Mouse (Mus musculus) limb, embryonic 14.5 days (tissue): ENCODE measurements around the gene Zfp54. TPM values are rescaled to one million over a fixed set of nuclear protein-coding genes. Genes with fewer than 3 reads are reported as not detected.
A peak's percentile ranks its signal among the peaks of the same experiment; 100 is the strongest.
"Not testable (repeated sequence)": the region's sequence is repeated elsewhere in the genome, so short reads cannot be mapped to it uniquely, and the experiment has no call there.

Experiments used
- ATAC-seq: fragments of 200-750 bp; cut with Nextera tagmentation; 2 replicates; pipeline ENCODE4 v1.8.0; 2017; ENCODE audit warnings: low read depth, moderate number of reproducible peaks, moderate TSS enrichment; ENCODE audit not compliant: low FRiP score
- DNase-seq: peaks from one replicate; pipeline ENCODE4 v3.0.0-alpha.2; 2015; ENCODE audit warnings: low spot score
- H3K27ac ChIP-seq: fragments of 300-500 bp; sonication (generic); replicated peaks from 2 replicates; pipeline ENCODE4 v1.5.1; 2014; ENCODE audit warnings: low read depth, mild to moderate bottlenecking, low read length, moderate library complexity, mixed read lengths
- H3K27me3 ChIP-seq: fragments of 300-500 bp; sonication (generic); 2 replicates; pipeline ENCODE4 v1.6.1; 2014; ENCODE audit warnings: low read length, mixed read lengths; ENCODE audit not compliant: control insufficient read depth, insufficient read depth
- H3K36me3 ChIP-seq: fragments of 300-500 bp; sonication (generic); 2 replicates; pipeline ENCODE4 v1.6.1; 2014; ENCODE audit warnings: mild to moderate bottlenecking, low read length, moderate library complexity, mixed read lengths; ENCODE audit not compliant: control insufficient read depth, insufficient read depth
- H3K4me1 ChIP-seq: fragments of 300-500 bp; sonication (generic); 2 replicates; pipeline ENCODE4 v1.6.1; 2014; ENCODE audit warnings: antibody characterized with exemption, low read length, mixed read lengths; ENCODE audit not compliant: control insufficient read depth, insufficient read depth
- H3K4me2 ChIP-seq: fragments of 300-500 bp; sonication (generic); replicated peaks from 2 replicates; pipeline ENCODE4 v1.6.1; 2014; ENCODE audit warnings: low read depth, mild to moderate bottlenecking, low read length, moderate library complexity; ENCODE audit not compliant: severe bottlenecking
- H3K4me3 ChIP-seq: fragments of 300-500 bp; sonication (generic); replicated peaks from 2 replicates; pipeline ENCODE4 v1.5.1; 2014; ENCODE audit warnings: low read length
- H3K9ac ChIP-seq: fragments of 300-500 bp; sonication (generic); 2 replicates; pipeline ENCODE4 v1.6.1; 2014; ENCODE audit warnings: mild to moderate bottlenecking, low read depth, low read length, moderate library complexity; ENCODE audit not compliant: severe bottlenecking
- H3K9me3 ChIP-seq: fragments of 300-500 bp; sonication (generic); 2 replicates; pipeline ENCODE4 v1.6.1; 2016; ENCODE audit warnings: low read length; ENCODE audit not compliant: control insufficient read depth
- POLR2A ChIP-seq: fragments of 200-500 bp; IDR thresholded peaks from 2 replicates; pipeline ENCODE4 v1.8.0; 2012; ENCODE audit warnings: inconsistent platforms, mild to moderate bottlenecking, moderate library complexity, borderline replicate concordance; ENCODE audit not compliant: insufficient read depth, insufficient read length; ENCODE audit errors: extremely low read depth
- WGBS: fragments of 180-500 bp; shearing (Covaris S2); extraction: QIAGEN DNeasy Blood & Tissue Kit; methylation state at CpG from one replicate; pipeline ENCODE4 v1.1.7; 2014; 5-methylcytosine and 5-hydroxymethylcytosine counted together
- polyA plus RNA-seq, 2 experiments: library from polyadenylated mRNA; depleted of rRNA in 1 of 2; stranded (reverse) in 1 of 2; unstranded in 1 of 2; fragments of >200 nt; fragmentation: Nextera tagmentation in 1 of 2; extraction: Ambion mirVana in 1 of 2; gene quantifications; 2 replicates each; pipeline versions ENCODE4 v1.2.1 to v1.2.3; 2012 to 2014

Gene Zfp54
- polyA plus RNA-seq, 2 experiments, result 2.5 to 5.2 TPM

- no peak for TF ChIP-seq POLR2A
- DNase-seq (peak; percentile 68), ATAC-seq (peak; percentile 78)
- no peaks in the 10 kb centered on the region for H3K36me3 ChIP-seq
- H3K27ac ChIP-seq, result peak overlapping the region; percentile 35; the same call in 1 of the 2 replicates
- H3K4me1 ChIP-seq, result peaks cover 11% of the 10 kb centered on the region
- peak overlapping the region; percentile 20 for H3K4me2 ChIP-seq
- no peaks in the 10 kb centered on the region for H3K9me3 ChIP-seq
- H3K9ac ChIP-seq, result no peak overlapping the region
- no peaks in the 10 kb centered on the region for H3K27me3 ChIP-seq
- 14% methylated on average over 14 of the region's 14 CpGs for WGBS
- no peak overlapping the region for H3K4me3 ChIP-seq
Observed at GRCm38 (mm10) chr17:21473362-21474190, 50.5 kb downstream of the Zfp54 start.

GRCm38 (mm10) chr17:21474729-21475128 is 51.7 kb downstream of the Zfp54 start:
- not testable (repeated sequence) for ATAC-seq

GRCm38 (mm10) chr17:21475290-21475689 is 52.3 kb downstream of the Zfp54 start:
- H3K36me3 ChIP-seq, H3K4me2 ChIP-seq, H3K4me3 ChIP-seq, H3K27ac ChIP-seq, ATAC-seq, DNase-seq, H3K9ac ChIP-seq, H3K27me3 ChIP-seq, H3K9me3 ChIP-seq: not testable (repeated sequence)
- peaks cover 11% of the 10 kb centered on the region for H3K4me1 ChIP-seq
- WGBS, result 76% methylated on average over 1 of the region's 1 CpGs

More at GRCm38 (mm10) chr17:21474729-21475128, 51.7 kb downstream of the Zfp54 start:
- not testable (repeated sequence) for H3K9ac ChIP-seq, H3K4me2 ChIP-seq, DNase-seq, H3K9me3 ChIP-seq, H3K27ac ChIP-seq, H3K27me3 ChIP-seq, H3K4me3 ChIP-seq, H3K36me3 ChIP-seq
- H3K4me1 ChIP-seq, result peaks cover 11% of the 10 kb centered on the region
- 14% methylated on average over 8 of the region's 10 CpGs for WGBS

GRCm38 (mm10) chr17:21476351-21476750 is 53.3 kb downstream of the Zfp54 start:
- H3K36me3 ChIP-seq, H3K9ac ChIP-seq, H3K4me2 ChIP-seq, DNase-seq, ATAC-seq, H3K9me3 ChIP-seq, H3K27ac ChIP-seq, H3K4me3 ChIP-seq, H3K27me3 ChIP-seq: not testable (repeated sequence)
- peaks cover 11% of the 10 kb centered on the region for H3K4me1 ChIP-seq
- WGBS, result 91% methylated on average over 4 of the region's 9 CpGs

GRCm38 (mm10) chr17:21478103-21478777 is 55.2 kb downstream of the Zfp54 start:
- H3K36me3 ChIP-seq, H3K4me1 ChIP-seq, ATAC-seq, H3K9ac ChIP-seq, H3K4me3 ChIP-seq, H3K4me2 ChIP-seq, H3K27me3 ChIP-seq, H3K27ac ChIP-seq, H3K9me3 ChIP-seq, DNase-seq: not testable (repeated sequence)
- WGBS, result 83% methylated on average over 8 of the region's 10 CpGs

Other genes starting within 250 kb of the Zfp54 start
- not detected in 2 replicates for gene Vmn1r234, start 197.1 kb upstream of the Zfp54 start, polyA plus RNA-seq (2012; rRNA removed)
- not detected in 2 replicates for gene Vmn1r234, start 197.1 kb upstream of the Zfp54 start, polyA plus RNA-seq (2014; fragmentation: Nextera tagmentation; extraction: Ambion mirVana)
- not detected in 2 replicates for gene Vmn1r235, start 166.8 kb upstream of the Zfp54 start, polyA plus RNA-seq (2012; rRNA removed)
- not detected in 2 replicates for gene Vmn1r235, start 166.8 kb upstream of the Zfp54 start, polyA plus RNA-seq (2014; fragmentation: Nextera tagmentation; extraction: Ambion mirVana)
- gene Vmn1r236, start 140.3 kb upstream of the Zfp54 start, polyA plus RNA-seq (2012; rRNA removed), result not detected in 2 replicates
- not detected in 2 replicates for gene Vmn1r236, start 140.3 kb upstream of the Zfp54 start, polyA plus RNA-seq (2014; fragmentation: Nextera tagmentation; extraction: Ambion mirVana)
- not detected in 2 replicates for gene Vmn1r237, start 111.4 kb upstream of the Zfp54 start, polyA plus RNA-seq (2012; rRNA removed)
- gene Vmn1r237, start 111.4 kb upstream of the Zfp54 start, polyA plus RNA-seq (2014; fragmentation: Nextera tagmentation; extraction: Ambion mirVana), result not detected in 2 replicates
- gene Zfp677, start 39.5 kb upstream of the Zfp54 start, polyA plus RNA-seq (2012; rRNA removed), result 1.7 and 2.6 TPM in 2 replicates
- 4.7 and 4.9 TPM in 2 replicates for gene Zfp677, start 39.5 kb upstream of the Zfp54 start, polyA plus RNA-seq (2014; fragmentation: Nextera tagmentation; extraction: Ambion mirVana)
- 5.4 and 7.1 TPM in 2 replicates for gene Zfp51, start 27.1 kb downstream of the Zfp54 start, polyA plus RNA-seq (2012; rRNA removed)
- gene Zfp51, start 27.1 kb downstream of the Zfp54 start, polyA plus RNA-seq (2014; fragmentation: Nextera tagmentation; extraction: Ambion mirVana), result 14.7 and 16.6 TPM in 2 replicates
- gene Zfp53, start 65.8 kb downstream of the Zfp54 start, polyA plus RNA-seq (2012; rRNA removed), result 3.4 and 5.3 TPM in 2 replicates
- gene Zfp53, start 65.8 kb downstream of the Zfp54 start, polyA plus RNA-seq (2014; fragmentation: Nextera tagmentation; extraction: Ambion mirVana), result 9.4 and 10.3 TPM in 2 replicates
- 2.1 and 2.6 TPM in 2 replicates for gene Zfp52, start 112.3 kb downstream of the Zfp54 start, polyA plus RNA-seq (2012; rRNA removed)
- 3.3 and 4.2 TPM in 2 replicates for gene Zfp52, start 112.3 kb downstream of the Zfp54 start, polyA plus RNA-seq (2014; fragmentation: Nextera tagmentation; extraction: Ambion mirVana)
- gene Zfp948, start 143.8 kb downstream of the Zfp54 start, polyA plus RNA-seq (2012; rRNA removed), result 10.2 and 16.6 TPM in 2 replicates
- gene Zfp948, start 143.8 kb downstream of the Zfp54 start, polyA plus RNA-seq (2014; fragmentation: Nextera tagmentation; extraction: Ambion mirVana), result 23.0 and 23.6 TPM in 2 replicates
- 3.6 and 4.6 TPM in 2 replicates for gene Zfp983, start 227.4 kb downstream of the Zfp54 start, polyA plus RNA-seq (2012; rRNA removed)
- 5.5 and 5.7 TPM in 2 replicates for gene Zfp983, start 227.4 kb downstream of the Zfp54 start, polyA plus RNA-seq (2014; fragmentation: Nextera tagmentation; extraction: Ambion mirVana)